Mouse (Mus musculus) spleen, adult 2 months (tissue): ENCODE measurements at regions not wholly inside any gene's neighbourhood (a gene's known extent, or its start where the extent isn't known, plus 50 kb on each side); places are given as distances from the start of the nearest gene placed in this dataset.

Experiments used
- DNase-seq, 2 experiments: peaks; one replicate each; pipeline versions ENCODE4 v3.0.0 to v3.0.0-alpha.2; 2012 to 2021; ENCODE audit warnings: low spot score in 2 of 2, low read depth in 1 of 2
- H3K27ac ChIP-seq: fragments of 200-500 bp; 2 replicates; pipeline ENCODE4 v1.5.1; 2012; ENCODE audit warnings: low read length, inconsistent platforms; ENCODE audit not compliant: insufficient read depth
- H3K27me3 ChIP-seq: fragments of 200-500 bp; 2 replicates; pipeline ENCODE4 v1.6.1; 2012; ENCODE audit warnings: mild to moderate bottlenecking, moderate library complexity, low read length, inconsistent platforms; ENCODE audit not compliant: control insufficient read depth, insufficient read depth
- H3K36me3 ChIP-seq: fragments of 200-500 bp; 2 replicates; pipeline ENCODE4 v1.6.1; 2012; ENCODE audit warnings: mild to moderate bottlenecking, low read length, inconsistent platforms; ENCODE audit not compliant: control insufficient read depth, insufficient read depth
- H3K4me1 ChIP-seq: fragments of 200-500 bp; 2 replicates; pipeline ENCODE4 v1.6.1; 2011; ENCODE audit warnings: inconsistent platforms; ENCODE audit not compliant: control insufficient read depth, insufficient read depth, insufficient read length
- H3K4me3 ChIP-seq: fragments of 200-500 bp; 2 replicates; pipeline ENCODE4 v1.5.1; 2011; ENCODE audit warnings: mild to moderate bottlenecking, inconsistent platforms; ENCODE audit not compliant: insufficient read depth, insufficient read length; ENCODE audit errors: extremely low read depth
- CTCF ChIP-seq: fragments of 200-500 bp; IDR thresholded peaks from 2 replicates; pipeline ENCODE4 v1.5.1; 2011; ENCODE audit warnings: mild to moderate bottlenecking, inconsistent platforms; ENCODE audit not compliant: insufficient read depth, insufficient read length, insufficient replicate concordance; ENCODE audit errors: extremely low read depth
- POLR2A ChIP-seq: fragments of 200-500 bp; IDR thresholded peaks from 2 replicates; pipeline ENCODE4 v1.6.1; 2011; ENCODE audit warnings: low read depth, low read length, inconsistent platforms
- WGBS: fragments of 180-500 bp; shearing (Covaris S2); methylation state at CpG from one replicate; pipeline ENCODE4 v1.1.7; 2018; 5-methylcytosine and 5-hydroxymethylcytosine counted together

- 65% methylated on average over 2 of the region's 2 CpGs for WGBS
- no peaks in the 10 kb centered on the region for H3K4me1 ChIP-seq
- TF ChIP-seq POLR2A (no peak), CTCF (no peak)
- no peak overlapping the region for H3K4me3 ChIP-seq
- no peak for DNase-seq
- no peaks in the 10 kb centered on the region for H3K36me3 ChIP-seq
- no peak overlapping the region for H3K27ac ChIP-seq
- H3K27me3 ChIP-seq, result no peaks in the 10 kb centered on the region
These were observed 142.6 kb downstream of the Fzd1 start for GRCm38 (mm10) chr5:4615233-4615632.

GRCm38 (mm10) chr5:4597471-4597870, 160.4 kb downstream of the Fzd1 start:
- Histone ChIP-seq H3K4me3 (no peak overlapping the region), H3K4me1 (no peaks in the 10 kb centered on the region), H3K27ac (no peak overlapping the region), H3K27me3 (no peaks in the 10 kb centered on the region), H3K36me3 (no peaks in the 10 kb centered on the region)
- DNase-seq, result no peak
- 79% methylated on average over 3 of the region's 3 CpGs for WGBS
- TF ChIP-seq CTCF, result no peak
- TF ChIP-seq POLR2A, result no peak

- no peak for DNase-seq
- TF ChIP-seq POLR2A (no peak), CTCF (no peak)
- 78% methylated on average over 2 of the region's 2 CpGs for WGBS
- H3K36me3 ChIP-seq, result no peaks in the 10 kb centered on the region
- no peak overlapping the region for H3K4me3 ChIP-seq
- H3K4me1 ChIP-seq, result no peaks in the 10 kb centered on the region
- H3K27me3 ChIP-seq, result no peaks in the 10 kb centered on the region
- H3K27ac ChIP-seq, result no peak overlapping the region
These were observed 162.8 kb downstream of the Fzd1 start for GRCm38 (mm10) chr5:4595010-4595409.

- TF ChIP-seq POLR2A (no peak), CTCF (no peak)
- no peaks in the 10 kb centered on the region for H3K4me1 ChIP-seq
- no peak for DNase-seq
- no peaks in the 10 kb centered on the region for H3K36me3 ChIP-seq
- H3K27ac ChIP-seq, result no peak overlapping the region
- 71% methylated on average over 2 of the region's 2 CpGs for WGBS
- H3K4me3 ChIP-seq, result no peak overlapping the region
- H3K27me3 ChIP-seq, result no peaks in the 10 kb centered on the region
These were observed 163.3 kb downstream of the Fzd1 start for GRCm38 (mm10) chr5:4594562-4594961.

GRCm38 (mm10) chr5:4593638-4594381, 164.0 kb downstream of the Fzd1 start:
- Histone ChIP-seq H3K4me1 (no peaks in the 10 kb centered on the region), H3K4me3 (no peak overlapping the region), H3K27ac (no peak overlapping the region), H3K27me3 (no peaks in the 10 kb centered on the region), H3K36me3 (no peaks in the 10 kb centered on the region)
- no peak for DNase-seq
- no peak for TF ChIP-seq POLR2A
- TF ChIP-seq CTCF, result no peak
- WGBS, result 78% methylated on average over 5 of the region's 5 CpGs

DNA sequence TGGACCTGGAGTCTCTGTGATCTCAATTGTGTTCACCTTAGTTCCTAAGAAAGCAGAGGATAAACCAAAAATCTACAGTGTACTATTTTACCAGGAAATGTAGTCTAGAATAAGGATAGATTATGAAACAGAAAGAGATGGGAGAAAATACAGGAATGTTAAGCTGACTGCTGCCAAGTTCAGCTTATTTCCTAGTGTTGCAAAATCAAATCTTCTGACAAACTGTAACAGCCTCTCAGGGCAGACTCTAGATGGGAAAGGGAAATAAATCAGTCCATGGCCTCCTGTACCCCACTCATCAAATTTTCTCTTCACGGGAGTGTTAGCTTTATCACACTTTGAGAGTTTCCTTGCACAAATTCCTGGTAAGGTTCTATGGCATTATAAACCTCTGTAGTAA, 166.1 kb downstream of the Fzd1 start:
- H3K4me1 ChIP-seq, result no peaks in the 10 kb centered on the region
- H3K36me3 ChIP-seq, result no peaks in the 10 kb centered on the region
- H3K27me3 ChIP-seq, result no peaks in the 10 kb centered on the region
- no peak overlapping the region for H3K4me3 ChIP-seq
- WGBS, result 64% methylated on average over 1 of the region's 1 CpGs
- H3K27ac ChIP-seq, result no peak overlapping the region
- TF ChIP-seq POLR2A (no peak), CTCF (no peak)
- no peak for DNase-seq

GRCm38 (mm10) chr5:4582702-4583475, 174.9 kb downstream of the Fzd1 start:
- DNase-seq, result no peak
- no peaks in the 10 kb centered on the region for H3K27me3 ChIP-seq
- no peak overlapping the region for H3K27ac ChIP-seq
- no peaks in the 10 kb centered on the region for H3K4me1 ChIP-seq
- H3K4me3 ChIP-seq, result no peak overlapping the region
- no peaks in the 10 kb centered on the region for H3K36me3 ChIP-seq
- WGBS, result 80% methylated on average over 1 of the region's 1 CpGs
- TF ChIP-seq POLR2A (no peak), CTCF (no peak)
